Mouse (Mus musculus) T-helper 2 cell (primary cell): ENCODE data around the gene Usp6nl.

ENCODE experiments used
- in situ Hi-C: fragments of 300-600 bp; cut with MboI, MseI; formaldehyde crosslinking; loops from one replicate; pipeline ENCODE4 v1.15.1; 2025; ENCODE audit warnings: high pct_unique_total_duplicates

The Usp6nl gene

GRCm38 (mm10) chr2:6367497-6367896 is 45.0 kb downstream of the Usp6nl start:
- in situ Hi-C loops, result no loop called here

DNA sequence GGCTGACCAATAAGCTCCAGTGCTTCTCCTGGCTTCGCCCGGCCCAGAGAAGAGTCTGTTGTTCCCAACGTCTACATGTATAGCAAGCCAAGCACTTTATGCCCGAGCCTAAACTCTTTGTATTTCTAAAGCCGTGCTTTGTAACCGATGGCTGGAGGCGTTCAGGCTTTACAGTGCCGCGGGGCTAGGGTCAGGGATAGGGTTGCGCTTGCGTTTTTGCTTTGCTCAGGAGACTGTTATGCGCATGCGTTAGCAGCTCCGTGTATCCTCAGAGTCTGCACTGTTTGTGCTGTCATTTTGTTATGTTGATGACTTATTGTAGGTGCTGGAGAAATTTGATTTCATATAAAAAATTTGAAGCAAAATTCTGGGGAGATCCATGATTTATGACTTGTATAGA is 51.7 kb downstream of the Usp6nl start:
- in situ Hi-C loops, result no loop called here

GRCm38 (mm10) chr2:6376071-6376470 is 53.6 kb downstream of the Usp6nl start:
- in situ Hi-C loops, result loop anchor here (5.0 kb wide), 1 partner anchor 336 kb away; no protein-coding TSS in a partner anchor

DNA sequence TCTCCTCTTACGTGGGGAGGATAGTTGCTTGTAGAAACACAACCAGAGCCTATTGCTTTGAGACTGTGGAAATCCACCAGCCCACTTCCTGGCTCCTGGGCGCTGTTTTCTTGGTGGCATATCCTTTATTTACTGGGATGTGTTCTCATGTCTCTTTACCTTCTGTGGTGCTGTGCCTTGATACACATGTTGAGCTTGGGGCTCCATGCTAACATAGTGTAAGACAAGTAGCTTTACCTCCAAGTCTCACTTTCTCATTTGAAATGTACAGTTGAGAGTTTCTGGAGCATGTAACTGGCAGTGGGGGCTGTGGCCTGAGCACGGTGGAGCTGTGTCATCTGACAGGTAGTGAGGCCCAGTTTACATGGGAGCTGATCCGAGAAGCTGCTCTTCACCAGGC is 54.5 kb downstream of the Usp6nl start:
- in situ Hi-C loops, result loop anchor here (5.0 kb wide), 1 partner anchor 335 kb away; no protein-coding TSS in a partner anchor

DNA sequence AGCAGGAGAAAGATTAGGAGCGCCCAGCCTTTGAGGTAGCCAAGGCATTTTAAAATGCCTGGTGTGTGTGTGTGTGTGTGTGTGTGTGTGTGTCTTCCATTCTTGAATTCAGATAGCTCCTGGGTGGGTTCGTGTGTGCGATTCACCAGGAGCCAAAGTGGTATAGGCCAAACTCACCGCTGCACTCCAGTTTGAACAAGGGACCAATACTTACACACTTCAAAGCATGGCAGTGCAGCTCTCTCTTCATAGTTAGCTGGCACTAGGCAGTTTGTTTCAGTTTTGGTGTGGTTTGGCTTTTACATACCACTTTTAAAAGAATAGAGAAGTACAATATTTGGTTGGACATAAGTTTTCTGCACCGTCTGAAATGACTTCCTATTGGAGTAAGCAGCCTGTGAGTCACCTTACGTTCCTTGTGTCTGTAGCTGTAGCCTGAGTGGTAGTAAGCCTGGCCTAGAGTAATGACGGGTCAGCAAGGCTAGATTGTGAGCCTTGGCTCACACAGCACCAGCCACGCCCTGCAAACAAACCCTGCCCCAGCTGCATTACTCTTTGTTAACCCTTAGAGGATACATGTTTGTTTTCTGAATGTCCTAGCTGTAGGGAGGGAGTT is 56.2 kb downstream of the Usp6nl start:
- in situ Hi-C loops, result loop anchor here (5.0 kb wide), 1 partner anchor 334 kb away; no protein-coding TSS in a partner anchor

GRCm38 (mm10) chr2:6379731-6380212 is 57.3 kb downstream of the Usp6nl start:
- in situ Hi-C loops, result loop anchor here (5.0 kb wide), 1 partner anchor 333 kb away; no protein-coding TSS in a partner anchor

DNA sequence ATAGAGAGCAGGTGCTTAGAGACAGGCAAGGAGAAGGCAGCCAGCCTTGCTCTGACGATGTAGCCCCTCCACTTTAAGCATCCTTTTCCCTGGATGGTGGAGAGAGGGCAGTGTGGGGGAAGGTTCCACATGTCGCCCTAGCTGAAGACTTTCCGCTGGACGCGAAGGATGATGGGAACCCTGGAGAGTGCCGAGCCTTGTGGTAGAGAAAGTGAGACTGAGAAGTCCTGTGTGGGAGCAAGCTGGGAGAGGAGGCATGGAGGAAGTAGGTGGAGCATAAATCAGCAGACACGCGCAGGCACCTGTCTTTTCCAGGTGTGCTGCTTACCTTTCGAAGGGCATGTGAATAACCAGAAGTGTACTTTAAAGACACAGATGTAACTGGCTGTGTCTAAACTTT is 57.9 kb downstream of the Usp6nl start:
- in situ Hi-C loops, result no loop called here

- in situ Hi-C loops, result no loop called here
Measured at GRCm38 (mm10) chr2:6384407-6385146, 62.1 kb downstream of the Usp6nl start.

- in situ Hi-C loops, result no loop called here
Measured at GRCm38 (mm10) chr2:6389162-6389561, 66.7 kb downstream of the Usp6nl start.

DNA sequence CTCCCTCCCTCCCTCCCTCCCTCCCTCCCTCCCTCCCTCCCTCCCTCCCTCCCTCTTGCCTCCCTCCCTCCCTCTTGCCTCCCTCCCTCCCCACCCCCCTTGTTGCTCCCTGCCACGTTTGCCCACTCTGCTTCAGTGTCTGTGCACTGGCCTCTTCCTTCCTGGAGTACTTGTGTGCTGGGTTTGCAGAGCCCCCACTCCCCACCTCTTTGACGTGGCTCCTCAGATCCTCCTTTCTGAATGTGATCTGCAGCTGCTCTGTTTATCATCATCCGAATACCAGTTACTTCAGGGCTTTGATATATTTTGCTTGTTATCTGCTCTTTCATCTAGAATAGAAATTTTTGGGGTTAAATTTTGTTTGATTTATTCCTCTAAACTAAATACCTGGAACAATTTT is 68.8 kb downstream of the Usp6nl start:
- in situ Hi-C loops, result no loop called here

- in situ Hi-C loops, result no loop called here
Measured at GRCm38 (mm10) chr2:6391940-6392339, 69.5 kb downstream of the Usp6nl start.

GRCm38 (mm10) chr2:6395851-6396625 is 73.6 kb downstream of the Usp6nl start:
- in situ Hi-C loops, result no loop called here

- in situ Hi-C loops, result no loop called here
Measured at GRCm38 (mm10) chr2:6396626-6397146, 74.2 kb downstream of the Usp6nl start.

GRCm38 (mm10) chr2:6397166-6397565 is 74.7 kb downstream of the Usp6nl start:
- in situ Hi-C loops, result no loop called here

DNA sequence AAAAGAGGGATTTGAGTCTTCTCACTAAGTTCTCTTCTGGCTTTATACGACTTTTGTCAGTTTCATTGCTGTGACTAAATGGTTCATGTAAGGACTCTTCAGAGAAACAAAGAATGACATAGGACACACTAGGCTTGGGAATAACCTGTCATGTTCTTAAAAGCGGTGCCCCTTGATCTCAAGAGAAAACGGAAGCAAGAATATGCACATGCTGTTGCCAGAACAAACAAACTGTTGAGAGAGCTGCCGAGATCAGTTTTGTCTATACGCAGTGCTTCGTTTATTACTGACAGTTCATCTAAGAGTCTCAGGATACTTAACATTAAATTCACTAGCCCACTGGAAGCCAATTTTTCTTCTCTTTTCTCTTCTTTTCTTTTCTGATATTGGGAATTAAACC is 76.4 kb downstream of the Usp6nl start:
- in situ Hi-C loops, result no loop called here

GRCm38 (mm10) chr2:6401039-6401438 is 78.6 kb downstream of the Usp6nl start:
- in situ Hi-C loops, result no loop called here

- in situ Hi-C loops, result no loop called here
Measured at GRCm38 (mm10) chr2:6403375-6403774, 80.9 kb downstream of the Usp6nl start.

- in situ Hi-C loops, result no loop called here
Measured at GRCm38 (mm10) chr2:6403991-6404390, 81.5 kb downstream of the Usp6nl start.

- in situ Hi-C loops, result loop anchor here (5.0 kb wide), 1 partner anchor 187 kb away; no protein-coding TSS in a partner anchor
Measured at GRCm38 (mm10) chr2:6404627-6405026, 82.2 kb downstream of the Usp6nl start.

GRCm38 (mm10) chr2:6405059-6406033 is 82.9 kb downstream of the Usp6nl start:
- in situ Hi-C loops, result loop anchor here (5.0 kb wide), 1 partner anchor 188 kb away; no protein-coding TSS in a partner anchor
